24 mouse cellular contexts compared by ENCODE assay signal in the genomic region with DNA sequence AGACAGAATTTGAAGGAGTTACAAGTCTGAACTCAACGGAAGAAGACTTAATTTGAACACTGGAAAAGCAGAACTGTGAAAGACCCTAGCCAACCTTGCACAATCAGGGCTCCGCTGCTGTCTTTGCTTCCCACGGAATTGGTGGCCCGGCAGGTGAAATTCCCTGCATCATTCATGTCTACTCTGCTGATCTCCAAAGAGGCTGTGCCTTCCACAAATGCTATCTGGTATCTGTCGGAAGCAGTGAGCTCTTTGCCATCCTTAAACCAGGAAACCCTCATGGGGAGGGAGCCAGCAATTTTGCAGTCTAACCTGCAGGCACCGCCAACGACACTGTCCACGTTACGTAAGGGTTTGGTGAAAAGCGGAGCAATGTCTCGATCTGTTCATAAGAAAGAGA.
DNase-seq lines count a peak whose midpoint lies in the region; ATAC-seq and TF ChIP-seq lines count a peak whose summit lies in the region.
"Had no signal": no experiment of that assay in that cellular context is flagged by ENCODE, and none has a peak within 500 bp of the region (broad histone marks: within the 10 kb centered on the region; RNA-seq: fewer than 3 reads in every experiment).

No protein-coding gene starts in this region.

- no peak overlapping the region for H3K9ac ChIP-seq in heart, embryonic 14.5 days (ENCODE audit: low read length)
- no peak overlapping the region for H3K9ac ChIP-seq in heart, embryonic 12.5 days
- H3K9ac ChIP-seq: embryonic facial prominence, embryonic 13.5 days; embryonic facial prominence, embryonic 15.5 days; forebrain, embryonic 12.5 days had no signal

- no peak for ATAC-seq in heart, embryonic 14.5 days (ENCODE audit: insufficient number of reproducible peaks, insufficient read depth, low FRiP score, low read depth)
- no peak for ATAC-seq in heart, embryonic 12.5 days (ENCODE audit: insufficient number of reproducible peaks, low FRiP score)
- ATAC-seq: forebrain, embryonic 14.5 days had no signal

- TF ChIP-seq POLR2A in myocyte (IDR thresholded peaks at IDR 0.05; ENCODE audit: insufficient read length, low read depth), result peak; percentile 16

- no peaks in the 10 kb centered on the region for H3K4me1 ChIP-seq in heart, embryonic 10.5 days
- H3K4me1 ChIP-seq in heart, embryonic 14.5 days (ENCODE audit: control insufficient read depth in 2 of 2, insufficient read depth in 2 of 2, low read length in 2 of 2), result peaks cover 4 to 11% of the 10 kb centered on the region in 2 experiments; a peak in 3 of 4 replicates
- H3K4me1 ChIP-seq in heart, embryonic 12.5 days (replicated peaks), result peaks cover 10% of the 10 kb centered on the region; the same call in 1 of the 2 replicates
- H3K4me1 ChIP-seq: embryonic facial prominence, embryonic 13.5 days; embryonic facial prominence, embryonic 15.5 days; forebrain, embryonic 10.5 days; forebrain, embryonic 12.5 days had no signal

- no peak overlapping the region for H3ac ChIP-seq in myocyte (ENCODE audit: control insufficient read depth, insufficient read length)

- H3K9me3 ChIP-seq in heart, embryonic 10.5 days, result no peaks in the 10 kb centered on the region
- no peaks in the 10 kb centered on the region for H3K9me3 ChIP-seq in heart, embryonic 14.5 days (ENCODE audit: control insufficient read depth, low read length)
- H3K9me3 ChIP-seq in heart, embryonic 12.5 days (replicated peaks), result no peaks in the 10 kb centered on the region
- H3K9me3 ChIP-seq: embryonic facial prominence, embryonic 13.5 days; embryonic facial prominence, embryonic 15.5 days; forebrain, embryonic 10.5 days; forebrain, embryonic 12.5 days had no signal

- no peak overlapping the region for H3K4me2 ChIP-seq in heart, embryonic 14.5 days (ENCODE audit: low read length)
- no peak overlapping the region for H3K4me2 ChIP-seq in heart, embryonic 12.5 days
- H3K4me2 ChIP-seq in myocyte (ENCODE audit: low read depth), result no peak overlapping the region
- H3K4me2 ChIP-seq: embryonic facial prominence, embryonic 13.5 days; embryonic facial prominence, embryonic 15.5 days; forebrain, embryonic 12.5 days had no signal

- no peaks in the 10 kb centered on the region for H3K79me2 ChIP-seq in myocyte (ENCODE audit: control insufficient read depth, insufficient read depth)

- DNase-seq in heart, adult 11 months, result peak; percentile 87
- DNase-seq in heart, adult 9 months (ENCODE audit: low spot score in 2 of 2), result no peak
- peak; percentile 66 for DNase-seq in heart, embryonic 10.5 days (ENCODE audit: low spot score)
- no peak for DNase-seq in heart, adult 18-20 months
- DNase-seq in layer of hippocampus, adult 2 months (ENCODE audit: low spot score in 2 of 2), result no peak
- DNase-seq: adrenal gland, adult 2 months; adrenal gland, postnatal 10 days; adrenal gland, postnatal 25 days; cerebellum, adult 11 months; cerebellum, adult 18-20 months; cerebellum, adult 8-10 months; cerebellum, adult 9-11 months; cerebellum, postnatal 14 days; cerebellum, postnatal 36 days; embryo, embryonic 11 days had no signal

- TF ChIP-seq CTCF in layer of hippocampus, adult 2 months (conservative IDR thresholded peaks at IDR 0.05), result no peak

- no peaks in the 10 kb centered on the region for H3K27me3 ChIP-seq in heart, embryonic 10.5 days (ENCODE audit: insufficient read depth, poor library complexity, severe bottlenecking)
- no peaks in the 10 kb centered on the region for H3K27me3 ChIP-seq in heart, embryonic 14.5 days (ENCODE audit: control insufficient read depth, insufficient read depth, low read length)
- no peaks in the 10 kb centered on the region for H3K27me3 ChIP-seq in heart, embryonic 12.5 days (replicated peaks)
- H3K27me3 ChIP-seq in myocyte (ENCODE audit: control insufficient read depth, insufficient read depth, insufficient read length), result no peaks in the 10 kb centered on the region
- H3K27me3 ChIP-seq: embryonic facial prominence, embryonic 13.5 days; embryonic facial prominence, embryonic 15.5 days; forebrain, embryonic 12.5 days had no signal

- H3K36me3 ChIP-seq in heart, embryonic 10.5 days, result peaks cover 98% of the 10 kb centered on the region
- H3K36me3 ChIP-seq in heart, embryonic 14.5 days (ENCODE audit: control insufficient read depth, insufficient read depth, low read length), result peaks cover 98% of the 10 kb centered on the region
- H3K36me3 ChIP-seq in heart, embryonic 12.5 days, result peaks cover 92% of the 10 kb centered on the region
- H3K36me3 ChIP-seq in myocyte (ENCODE audit: control insufficient read depth, insufficient read depth), result peaks cover 55% of the 10 kb centered on the region
- H3K36me3 ChIP-seq: embryonic facial prominence, embryonic 13.5 days; embryonic facial prominence, embryonic 15.5 days; forebrain, embryonic 10.5 days; forebrain, embryonic 12.5 days had no signal

- no peak overlapping the region for H3K27ac ChIP-seq in heart, embryonic 10.5 days
- peak overlapping the region; percentile 1 to 21; a peak in 1 of 4 replicates for H3K27ac ChIP-seq in heart, embryonic 14.5 days (replicated peaks in 1 of 2; ENCODE audit: control insufficient read depth in 1 of 2, insufficient read depth in 1 of 2, low read depth in 2 of 2, low read length in 2 of 2)
- no peak overlapping the region for H3K27ac ChIP-seq in heart, embryonic 12.5 days (ENCODE audit: poor library complexity, severe bottlenecking)
- no peak overlapping the region for H3K27ac ChIP-seq in layer of hippocampus, adult 2 months
- H3K27ac ChIP-seq: embryonic facial prominence, embryonic 13.5 days; embryonic facial prominence, embryonic 15.5 days; forebrain, embryonic 10.5 days; forebrain, embryonic 12.5 days had no signal

- WGBS in heart, embryonic 10.5 days, result 93% methylated on average over 11 of the region's 11 CpGs
- 86% methylated on average over 11 of the region's 11 CpGs for WGBS in heart, embryonic 14.5 days
- 89% methylated on average over 11 of the region's 11 CpGs for WGBS in heart, embryonic 12.5 days

- no peak overlapping the region for H3K4me3 ChIP-seq in heart, embryonic 10.5 days
- H3K4me3 ChIP-seq in heart, embryonic 14.5 days (ENCODE audit: control insufficient read depth in 1 of 2, insufficient read depth in 1 of 2, low read depth in 1 of 2, low read length in 2 of 2), result no peak overlapping the region
- H3K4me3 ChIP-seq in heart, embryonic 12.5 days, result no peak overlapping the region
- no peak overlapping the region for H3K4me3 ChIP-seq in myocyte
- no peak overlapping the region for H3K4me3 ChIP-seq in layer of hippocampus, adult 2 months
- H3K4me3 ChIP-seq: embryonic facial prominence, embryonic 13.5 days; embryonic facial prominence, embryonic 15.5 days; erythroblast, embryonic 14.5 days; forebrain, embryonic 10.5 days; forebrain, embryonic 12.5 days had no signal

TF ChIP-seq in myocyte, 11 proteins besides CTCF, POLR2A, EP300 and RAD21:
- TF ChIP-seq SRF (IDR thresholded peaks at IDR 0.05; ENCODE audit: control insufficient read depth, insufficient read length, low read depth), result no peak
- TF ChIP-seq MAX (IDR thresholded peaks at IDR 0.05; ENCODE audit: low read depth), result no peak
- TF ChIP-seq CEBPB (IDR thresholded peaks at IDR 0.05; ENCODE audit: insufficient read depth, poor library complexity, severe bottlenecking), result no peak
- TF ChIP-seq MYOG (IDR thresholded peaks at IDR 0.05; ENCODE audit: control insufficient read depth in 1 of 3, insufficient read depth in 1 of 3, insufficient read length in 2 of 3, low read depth in 2 of 3), result no peak
- TF ChIP-seq TCF3 (IDR thresholded peaks at IDR 0.05; ENCODE audit: insufficient read length, low read depth), result no peak
- TF ChIP-seq POLR2AphosphoS2 (IDR thresholded peaks at IDR 0.05; ENCODE audit: insufficient read length, low read depth), result peak; percentile 55
- no peak for TF ChIP-seq REST (IDR thresholded peaks at IDR 0.05; ENCODE audit: insufficient read depth, insufficient read length)
- TF ChIP-seq TCF12 (IDR thresholded peaks at IDR 0.05; ENCODE audit: insufficient read depth, poor library complexity, severe bottlenecking), result no peak
TF ChIP-seq in myocyte: peak in this region for 1.

Comparison
In these comparisons a context has a peak if more than half of its experiments do, and no peak if none do; other contexts are left out.
1. DNase-seq: peak in heart, adult 11 months (single experiment) and heart, embryonic 10.5 days (single experiment); none in heart, adult 9 months (0 of 2), heart, adult 18-20 months (0 of 2) and layer of hippocampus, adult 2 months (0 of 2).
2. H3K27ac ChIP-seq: peak in heart, embryonic 14.5 days (2 of 2); none in heart, embryonic 10.5 days (single experiment), heart, embryonic 12.5 days (single experiment) and layer of hippocampus, adult 2 months (single experiment).